Mouse (Mus musculus): ENCODE measurements around the gene Ptprd. TPM values are rescaled to one million over a fixed set of nuclear protein-coding genes. Genes with fewer than 3 reads are reported as not detected.

The Ptprd gene
- polyA plus RNA-seq, 2 experiments, result 48.6 to 50.4 TPM

DNA sequence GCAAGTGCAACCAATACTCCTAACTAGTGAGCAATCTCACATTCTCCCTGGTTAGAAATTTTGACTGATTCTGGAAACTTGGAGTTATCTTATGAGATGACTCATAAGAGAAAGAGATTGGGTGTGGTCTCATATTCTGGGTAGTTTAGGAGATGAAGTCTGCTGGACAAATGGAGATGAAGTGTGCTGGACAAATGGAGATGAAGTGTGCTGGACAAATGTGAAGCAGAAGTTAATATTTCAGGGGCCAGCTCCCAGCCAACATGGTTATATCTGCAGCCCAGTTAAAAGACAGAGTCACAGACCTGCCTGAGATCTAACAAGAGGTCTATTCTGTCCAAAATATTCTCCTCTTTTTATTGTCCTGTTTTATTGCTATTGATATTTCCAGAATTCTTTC is 1645.8 kb downstream of the Ptprd start:
- no peaks in the 10 kb centered on the region for H3K9me3 ChIP-seq (ENCODE audit: control insufficient read depth, low read length)
- no peak overlapping the region for H3K4me2 ChIP-seq (replicated peaks; ENCODE audit: low read depth, low read length, severe bottlenecking)
- no peak overlapping the region for H3K4me3 ChIP-seq (replicated peaks; ENCODE audit: low read length)
- H3K27me3 ChIP-seq (ENCODE audit: control insufficient read depth, insufficient read depth, low read length), result no peaks in the 10 kb centered on the region
- no peak overlapping the region for H3K27ac ChIP-seq (replicated peaks; ENCODE audit: low read depth, low read length)
- no peaks in the 10 kb centered on the region for H3K4me1 ChIP-seq (ENCODE audit: control insufficient read depth, insufficient read depth, low read length)
- H3K36me3 ChIP-seq (ENCODE audit: control insufficient read depth, insufficient read depth, low read length), result no peaks in the 10 kb centered on the region
- no peak for DNase-seq (ENCODE audit: low spot score)
- no peak overlapping the region for H3K9ac ChIP-seq (ENCODE audit: low read depth, low read length, severe bottlenecking)
- no peak for TF ChIP-seq POLR2A (IDR thresholded peaks at IDR 0.05; ENCODE audit: borderline replicate concordance, extremely low read depth, insufficient read depth, insufficient read length)
- ATAC-seq (ENCODE audit: low FRiP score, low read depth), result no peak

DNA sequence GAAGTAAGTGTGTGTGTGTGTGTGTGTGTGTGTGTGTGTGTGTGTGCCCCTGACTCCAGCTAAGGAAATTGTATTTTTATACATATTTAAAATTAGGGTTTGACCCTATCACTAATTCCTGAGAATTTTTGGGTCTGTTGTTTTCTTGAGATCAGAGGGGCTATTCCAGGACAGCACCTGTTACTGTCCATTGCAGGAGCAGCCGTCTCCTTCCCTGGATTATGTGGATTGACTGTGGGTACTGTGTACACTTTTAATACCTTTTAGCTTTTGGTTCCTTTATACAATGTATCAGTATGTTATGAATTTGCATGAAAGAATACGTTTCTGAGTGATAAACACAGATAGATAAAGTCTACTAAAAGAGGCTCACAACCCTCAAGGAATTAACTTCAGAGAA is 1670.0 kb downstream of the Ptprd start:
- H3K27me3 ChIP-seq (ENCODE audit: control insufficient read depth, insufficient read depth, low read length), result no peaks in the 10 kb centered on the region
- no peaks in the 10 kb centered on the region for H3K9me3 ChIP-seq (ENCODE audit: control insufficient read depth, low read length)
- WGBS, result 59% methylated on average over 2 of the region's 2 CpGs
- no peaks in the 10 kb centered on the region for H3K36me3 ChIP-seq (ENCODE audit: control insufficient read depth, insufficient read depth, low read length)
- ATAC-seq (ENCODE audit: low FRiP score, low read depth), result peak; percentile 63; the same call in 1 of the 2 replicates
- TF ChIP-seq POLR2A (IDR thresholded peaks at IDR 0.05; ENCODE audit: borderline replicate concordance, extremely low read depth, insufficient read depth, insufficient read length), result no peak
- no peak for DNase-seq (ENCODE audit: low spot score)
- H3K4me3 ChIP-seq (replicated peaks; ENCODE audit: low read length), result no peak overlapping the region
- no peak overlapping the region for H3K9ac ChIP-seq (ENCODE audit: low read depth, low read length, severe bottlenecking)
- H3K4me2 ChIP-seq (replicated peaks; ENCODE audit: low read depth, low read length, severe bottlenecking), result no peak overlapping the region
- no peaks in the 10 kb centered on the region for H3K4me1 ChIP-seq (ENCODE audit: control insufficient read depth, insufficient read depth, low read length)
- no peak overlapping the region for H3K27ac ChIP-seq (replicated peaks; ENCODE audit: low read depth, low read length)

DNA sequence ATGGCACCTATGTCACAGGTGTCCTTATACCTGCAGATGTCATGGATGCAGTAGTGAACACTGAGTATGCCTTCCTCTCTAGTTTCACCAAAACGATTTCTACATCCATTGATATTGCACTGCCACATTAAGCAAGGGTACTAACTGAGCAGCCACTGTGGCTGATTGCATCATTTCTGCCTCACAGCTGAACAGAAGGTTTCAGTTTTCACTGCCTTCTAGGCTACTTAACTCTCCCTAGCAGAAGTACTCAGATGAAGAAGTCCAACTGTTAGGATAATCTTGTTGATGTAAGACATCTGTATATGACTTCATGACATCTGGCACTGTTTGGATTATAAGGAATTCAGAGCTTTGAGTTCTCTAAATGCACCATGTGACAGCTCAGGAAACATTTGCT is 1678.8 kb downstream of the Ptprd start:
- peak; percentile 48 for DNase-seq (ENCODE audit: low spot score)
- peaks cover 6% of the 10 kb centered on the region for H3K9me3 ChIP-seq (ENCODE audit: control insufficient read depth, low read length)
- ATAC-seq (ENCODE audit: low FRiP score, low read depth), result peak; percentile 53; the same call in 1 of the 2 replicates
- H3K36me3 ChIP-seq (ENCODE audit: control insufficient read depth, insufficient read depth, low read length), result no peaks in the 10 kb centered on the region
- H3K4me2 ChIP-seq (replicated peaks; ENCODE audit: low read depth, low read length, severe bottlenecking), result no peak overlapping the region
- H3K9ac ChIP-seq (ENCODE audit: low read depth, low read length, severe bottlenecking), result no peak overlapping the region
- H3K4me3 ChIP-seq (replicated peaks; ENCODE audit: low read length), result no peak overlapping the region
- no peaks in the 10 kb centered on the region for H3K4me1 ChIP-seq (ENCODE audit: control insufficient read depth, insufficient read depth, low read length)
- no peaks in the 10 kb centered on the region for H3K27me3 ChIP-seq (ENCODE audit: control insufficient read depth, insufficient read depth, low read length)
- WGBS, result 59% methylated on average over 1 of the region's 1 CpGs
- H3K27ac ChIP-seq (replicated peaks; ENCODE audit: low read depth, low read length), result no peak overlapping the region
- TF ChIP-seq POLR2A (IDR thresholded peaks at IDR 0.05; ENCODE audit: borderline replicate concordance, extremely low read depth, insufficient read depth, insufficient read length), result no peak

DNA sequence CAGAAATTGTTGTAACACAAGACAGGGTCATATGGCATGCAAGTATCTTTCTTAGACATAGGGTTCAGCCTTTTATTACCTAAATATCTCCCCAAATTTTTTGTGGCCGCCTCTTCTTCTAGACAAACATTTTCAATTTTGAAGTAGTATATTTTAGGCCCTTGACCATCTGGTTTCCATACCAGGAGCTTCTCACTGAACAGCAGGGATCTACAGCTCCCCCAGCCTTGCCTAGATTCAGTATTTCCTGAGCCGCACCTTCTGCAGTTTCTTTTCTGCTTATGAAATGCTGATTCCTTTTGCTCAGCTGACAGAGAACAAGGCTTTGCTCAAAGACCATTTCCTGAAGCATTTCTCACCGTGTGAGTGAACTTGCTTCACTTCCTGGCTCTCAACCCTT is 1686.5 kb downstream of the Ptprd start:
- Histone ChIP-seq H3K27me3 (ENCODE audit: control insufficient read depth, insufficient read depth, low read length) (no peaks in the 10 kb centered on the region), H3K9me3 (ENCODE audit: control insufficient read depth, low read length) (peaks cover 6% of the 10 kb centered on the region), H3K4me3 (replicated peaks; ENCODE audit: low read length) (no peak overlapping the region), H3K36me3 (ENCODE audit: control insufficient read depth, insufficient read depth, low read length) (no peaks in the 10 kb centered on the region), H3K4me2 (replicated peaks; ENCODE audit: low read depth, low read length, severe bottlenecking) (no peak overlapping the region), H3K4me1 (ENCODE audit: control insufficient read depth, insufficient read depth, low read length) (no peaks in the 10 kb centered on the region), H3K27ac (replicated peaks; ENCODE audit: low read depth, low read length) (no peak overlapping the region), H3K9ac (ENCODE audit: low read depth, low read length, severe bottlenecking) (no peak overlapping the region)
- no peak for ATAC-seq (ENCODE audit: low FRiP score, low read depth)
- no peak for TF ChIP-seq POLR2A (IDR thresholded peaks at IDR 0.05; ENCODE audit: borderline replicate concordance, extremely low read depth, insufficient read depth, insufficient read length)
- 57% methylated on average over 3 of the region's 3 CpGs for WGBS
- no peak for DNase-seq (ENCODE audit: low spot score)

DNA sequence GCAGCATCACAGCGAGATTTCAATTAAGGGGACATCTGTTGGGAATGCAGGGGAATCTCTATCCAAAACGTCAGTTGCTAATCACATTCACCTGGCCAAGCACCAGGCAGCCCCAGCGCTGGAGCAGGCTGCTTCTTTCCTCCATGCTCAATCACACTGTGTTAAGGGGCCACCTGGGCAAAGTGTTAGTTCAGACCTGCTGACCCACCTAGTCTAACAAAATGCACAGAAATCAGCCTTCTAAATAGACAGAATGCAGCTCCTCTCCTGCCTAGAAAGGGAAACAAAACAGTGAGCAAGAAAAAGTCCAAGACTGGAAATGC is 1708.5 kb downstream of the Ptprd start:
- Histone ChIP-seq H3K4me2 (replicated peaks; ENCODE audit: low read depth, low read length, severe bottlenecking) (no peak overlapping the region), H3K9me3 (ENCODE audit: control insufficient read depth, low read length) (no peaks in the 10 kb centered on the region), H3K9ac (ENCODE audit: low read depth, low read length, severe bottlenecking) (no peak overlapping the region), H3K4me3 (replicated peaks; ENCODE audit: low read length) (no peak overlapping the region), H3K4me1 (ENCODE audit: control insufficient read depth, insufficient read depth, low read length) (peaks cover 10% of the 10 kb centered on the region), H3K36me3 (ENCODE audit: control insufficient read depth, insufficient read depth, low read length) (no peaks in the 10 kb centered on the region), H3K27me3 (ENCODE audit: control insufficient read depth, insufficient read depth, low read length) (no peaks in the 10 kb centered on the region), H3K27ac (replicated peaks; ENCODE audit: low read depth, low read length) (no peak overlapping the region)
- DNase-seq (ENCODE audit: low spot score) (no peak), ATAC-seq (ENCODE audit: low FRiP score, low read depth) (peak; percentile 78)
- 10% methylated on average over 3 of the region's 3 CpGs for WGBS
- no peak for TF ChIP-seq POLR2A (IDR thresholded peaks at IDR 0.05; ENCODE audit: borderline replicate concordance, extremely low read depth, insufficient read depth, insufficient read length)
